Mouse (Mus musculus): ENCODE results near the gene Mbd3. TPM values are rescaled to one million over a fixed set of nuclear protein-coding genes. Genes with fewer than 3 reads are reported as not detected.
"Not testable (repeated sequence)": the region's sequence is repeated elsewhere in the genome, so short reads cannot be mapped to it uniquely, and the experiment has no call there.

The Mbd3 gene
- polyA plus RNA-seq, 1 experiment: 135 TPM

DNA sequence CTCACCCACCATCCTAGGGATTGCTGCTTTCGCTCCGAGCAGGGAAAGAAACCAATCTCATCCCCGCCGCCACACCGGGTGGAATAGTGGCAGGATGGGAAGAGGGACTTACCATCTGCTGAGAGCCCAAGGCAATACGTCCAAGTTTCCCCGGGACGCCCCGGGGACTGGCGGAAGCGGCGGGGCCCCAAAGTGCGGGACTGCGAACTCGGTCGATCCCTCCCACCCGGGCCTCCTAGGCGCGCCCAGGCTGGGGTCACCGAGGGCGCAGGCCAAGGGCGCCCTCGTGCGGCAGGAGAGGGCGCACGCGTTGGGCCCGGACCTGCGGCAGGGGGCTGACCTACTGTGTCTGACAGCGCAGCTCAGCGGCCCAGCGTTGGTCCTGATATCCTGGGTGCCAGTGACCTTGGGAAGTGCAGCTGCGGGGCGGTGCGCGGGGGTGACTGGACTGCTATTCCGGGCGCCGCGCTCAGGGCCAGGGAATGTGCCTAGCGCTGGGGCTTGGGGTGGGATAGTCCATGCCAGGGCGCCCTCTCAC is 51.0 kb downstream of the Mbd3 start, which contains the start of gene Adamtsl5:
Adamtsl5 (minus strand) TSS at position 169 of the 538 bp plus-strand sequence.
- H3K27me3 ChIP-seq (ENCODE audit: control insufficient read depth, insufficient read depth, low read length): no peaks in the 10 kb centered on the region
- TF ChIP-seq POLR2A (IDR thresholded peaks at IDR 0.05; ENCODE audit: control insufficient read depth, low read depth, low read length) (no peak), CTCF (IDR thresholded peaks at IDR 0.05; ENCODE audit: control insufficient read depth, insufficient read depth, insufficient replicate concordance, low read depth, low read length) (peak; percentile 55)
- H3K4me3 ChIP-seq (ENCODE audit: control insufficient read depth, low read depth, low read length): peak within 1 kb of the TSS; percentile 26
- H3K36me3 ChIP-seq (ENCODE audit: control insufficient read depth, insufficient read depth, low read length): no peaks in the 10 kb centered on the region
- no peak within 1 kb of the TSS for H3K27ac ChIP-seq (ENCODE audit: control insufficient read depth, insufficient read depth, low read depth, low read length)
- peaks cover 28% of the 10 kb centered on the region for H3K4me1 ChIP-seq (ENCODE audit: control insufficient read depth, insufficient read depth, low read length)

DNA sequence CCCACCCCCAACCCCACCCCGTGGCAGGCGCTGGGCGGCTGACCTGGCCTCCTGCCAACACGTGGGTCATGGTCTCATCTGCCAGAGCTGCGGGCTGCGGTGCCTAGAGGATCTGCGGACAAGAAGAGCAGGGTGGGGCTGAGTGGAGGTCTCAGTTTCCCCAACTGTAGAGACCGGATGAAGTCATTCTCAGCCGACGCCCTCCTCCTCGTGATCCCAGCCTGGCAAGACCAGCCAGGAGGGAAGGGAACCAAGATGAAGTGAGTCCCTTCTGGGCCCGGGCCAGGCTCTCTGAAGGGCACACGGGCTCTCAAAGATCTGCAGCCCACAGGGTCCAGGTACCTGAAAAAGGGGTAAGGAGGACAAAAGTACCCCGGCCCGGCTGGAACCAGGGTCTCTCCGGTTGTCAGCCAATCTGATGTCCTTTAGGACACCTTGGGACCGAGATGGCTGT is 51.8 kb downstream of the Mbd3 start:
- no peaks in the 10 kb centered on the region for H3K36me3 ChIP-seq (ENCODE audit: control insufficient read depth, insufficient read depth, low read length)
- TF ChIP-seq CTCF (IDR thresholded peaks at IDR 0.05; ENCODE audit: control insufficient read depth, insufficient read depth, insufficient replicate concordance, low read depth, low read length) (no peak), POLR2A (IDR thresholded peaks at IDR 0.05; ENCODE audit: control insufficient read depth, low read depth, low read length) (no peak)
- peak overlapping the region; percentile 26 for H3K4me3 ChIP-seq (ENCODE audit: control insufficient read depth, low read depth, low read length)
- peaks cover 34% of the 10 kb centered on the region for H3K4me1 ChIP-seq (ENCODE audit: control insufficient read depth, insufficient read depth, low read length)
- H3K27me3 ChIP-seq (ENCODE audit: control insufficient read depth, insufficient read depth, low read length): no peaks in the 10 kb centered on the region
- H3K27ac ChIP-seq (ENCODE audit: control insufficient read depth, insufficient read depth, low read depth, low read length): no peak overlapping the region

DNA sequence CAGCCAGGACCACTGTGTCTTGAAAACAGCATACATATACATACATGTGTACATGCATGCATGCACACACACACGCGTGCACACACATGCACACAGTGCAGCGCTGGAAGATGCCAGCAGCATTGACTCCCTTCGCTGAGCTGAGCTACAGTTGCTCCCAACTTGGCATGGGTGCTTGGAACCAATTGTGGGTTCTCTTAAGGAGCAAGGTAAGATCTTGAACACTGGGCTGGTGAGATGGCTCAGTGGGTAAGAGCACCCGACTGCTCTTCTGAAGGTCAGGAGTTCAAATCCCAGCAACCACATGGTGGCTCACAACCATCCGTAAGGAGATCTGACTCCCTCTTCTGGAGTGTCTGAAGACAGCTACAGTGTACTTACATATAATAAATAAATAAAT is 53.4 kb downstream of the Mbd3 start:
- not testable (repeated sequence) for H3K36me3 ChIP-seq (ENCODE audit: control insufficient read depth, insufficient read depth, low read length); H3K27me3 ChIP-seq (ENCODE audit: control insufficient read depth, insufficient read depth, low read length); H3K4me3 ChIP-seq (ENCODE audit: control insufficient read depth, low read depth, low read length); H3K27ac ChIP-seq (ENCODE audit: control insufficient read depth, insufficient read depth, low read depth, low read length)
- peaks cover 46% of the 10 kb centered on the region for H3K4me1 ChIP-seq (ENCODE audit: control insufficient read depth, insufficient read depth, low read length)

DNA sequence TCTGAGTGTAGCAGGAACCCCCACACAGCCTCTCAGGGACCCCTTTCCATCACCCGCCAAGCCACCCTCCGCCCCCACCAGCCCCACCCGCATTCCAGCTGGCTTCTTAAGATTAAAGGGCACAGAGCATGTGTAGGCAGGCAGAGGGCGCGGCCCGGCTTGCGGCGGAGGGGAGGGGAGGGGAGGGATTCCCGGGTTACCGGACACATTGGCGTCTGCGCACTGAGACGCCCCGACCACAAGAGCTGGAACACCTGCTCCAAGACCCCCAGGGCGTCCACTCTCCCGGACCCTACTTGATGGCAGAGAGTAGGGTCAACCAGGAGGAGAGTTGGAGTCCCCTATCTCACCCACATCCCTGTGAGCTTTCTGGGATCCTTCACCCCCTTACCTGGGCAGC is 54.2 kb downstream of the Mbd3 start:
- Histone ChIP-seq H3K4me3 (ENCODE audit: control insufficient read depth, low read depth, low read length) (no peak overlapping the region), H3K27ac (ENCODE audit: control insufficient read depth, insufficient read depth, low read depth, low read length) (no peak overlapping the region), H3K36me3 (ENCODE audit: control insufficient read depth, insufficient read depth, low read length) (no peaks in the 10 kb centered on the region), H3K4me1 (ENCODE audit: control insufficient read depth, insufficient read depth, low read length) (peaks cover 46% of the 10 kb centered on the region), H3K27me3 (ENCODE audit: control insufficient read depth, insufficient read depth, low read length) (no peaks in the 10 kb centered on the region)
- TF ChIP-seq POLR2A (IDR thresholded peaks at IDR 0.05; ENCODE audit: control insufficient read depth, low read depth, low read length): no peak
- no peak for TF ChIP-seq CTCF (IDR thresholded peaks at IDR 0.05; ENCODE audit: control insufficient read depth, insufficient read depth, insufficient replicate concordance, low read depth, low read length)

DNA sequence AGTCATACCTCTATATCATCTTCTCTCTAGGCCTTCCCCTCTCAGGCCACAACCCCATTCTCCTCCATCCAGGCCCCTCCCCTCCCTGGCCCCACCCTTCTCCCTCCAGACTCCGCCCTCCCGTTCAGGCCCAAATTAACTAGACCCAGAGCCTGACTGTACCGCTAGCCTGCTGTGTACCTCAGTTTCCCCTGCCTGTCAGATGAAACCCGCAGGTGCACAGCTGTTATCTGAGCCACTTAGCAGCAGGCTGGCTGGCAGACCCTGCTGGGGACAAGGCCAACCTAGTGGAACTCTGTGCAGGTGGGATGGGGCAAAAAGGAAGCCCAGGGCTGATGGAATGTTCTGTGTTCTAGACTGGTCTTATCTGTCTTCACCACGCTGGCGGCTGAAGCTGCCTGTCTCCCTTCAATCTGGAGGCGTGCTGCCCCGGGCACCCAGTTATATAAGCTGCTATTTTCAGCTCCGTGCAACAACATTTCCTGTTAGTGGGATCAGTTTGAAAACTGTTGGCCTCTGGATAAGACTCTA is 55.2 kb downstream of the Mbd3 start:
- H3K27ac ChIP-seq (ENCODE audit: control insufficient read depth, insufficient read depth, low read depth, low read length): no peak overlapping the region
- H3K27me3 ChIP-seq (ENCODE audit: control insufficient read depth, insufficient read depth, low read length): no peaks in the 10 kb centered on the region
- no peak for TF ChIP-seq POLR2A (IDR thresholded peaks at IDR 0.05; ENCODE audit: control insufficient read depth, low read depth, low read length)
- TF ChIP-seq CTCF (IDR thresholded peaks at IDR 0.05; ENCODE audit: control insufficient read depth, insufficient read depth, insufficient replicate concordance, low read depth, low read length): no peak
- no peak overlapping the region for H3K4me3 ChIP-seq (ENCODE audit: control insufficient read depth, low read depth, low read length)
- H3K36me3 ChIP-seq (ENCODE audit: control insufficient read depth, insufficient read depth, low read length): no peaks in the 10 kb centered on the region
- peaks cover 46% of the 10 kb centered on the region for H3K4me1 ChIP-seq (ENCODE audit: control insufficient read depth, insufficient read depth, low read length)

DNA sequence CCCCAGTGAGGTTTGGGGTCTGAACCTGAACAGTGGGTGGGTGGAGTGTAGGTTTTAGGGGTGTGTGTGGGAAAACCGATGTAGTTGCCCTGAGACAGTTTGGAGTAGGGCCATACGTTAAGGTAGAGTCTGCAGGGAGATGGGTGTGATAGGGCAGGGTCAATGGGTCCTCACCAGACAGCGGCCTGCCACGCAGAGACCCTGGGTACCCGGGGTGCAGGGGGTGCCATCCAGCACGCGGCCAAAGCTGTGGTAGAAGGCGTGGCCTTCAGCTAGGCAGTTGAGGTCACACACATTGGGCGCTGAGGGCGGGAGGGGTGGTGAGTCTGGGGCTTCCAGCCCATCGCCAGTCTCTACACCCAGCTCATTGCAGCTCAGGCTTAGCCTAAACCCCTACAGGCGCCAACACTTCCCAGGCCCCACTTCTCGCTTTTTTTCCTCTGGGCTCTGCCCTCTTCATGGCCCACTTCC is 55.9 kb downstream of the Mbd3 start:
- H3K4me1 ChIP-seq (ENCODE audit: control insufficient read depth, insufficient read depth, low read length): peaks cover 42% of the 10 kb centered on the region
- H3K27me3 ChIP-seq (ENCODE audit: control insufficient read depth, insufficient read depth, low read length): no peaks in the 10 kb centered on the region
- no peak overlapping the region for H3K27ac ChIP-seq (ENCODE audit: control insufficient read depth, insufficient read depth, low read depth, low read length)

DNA sequence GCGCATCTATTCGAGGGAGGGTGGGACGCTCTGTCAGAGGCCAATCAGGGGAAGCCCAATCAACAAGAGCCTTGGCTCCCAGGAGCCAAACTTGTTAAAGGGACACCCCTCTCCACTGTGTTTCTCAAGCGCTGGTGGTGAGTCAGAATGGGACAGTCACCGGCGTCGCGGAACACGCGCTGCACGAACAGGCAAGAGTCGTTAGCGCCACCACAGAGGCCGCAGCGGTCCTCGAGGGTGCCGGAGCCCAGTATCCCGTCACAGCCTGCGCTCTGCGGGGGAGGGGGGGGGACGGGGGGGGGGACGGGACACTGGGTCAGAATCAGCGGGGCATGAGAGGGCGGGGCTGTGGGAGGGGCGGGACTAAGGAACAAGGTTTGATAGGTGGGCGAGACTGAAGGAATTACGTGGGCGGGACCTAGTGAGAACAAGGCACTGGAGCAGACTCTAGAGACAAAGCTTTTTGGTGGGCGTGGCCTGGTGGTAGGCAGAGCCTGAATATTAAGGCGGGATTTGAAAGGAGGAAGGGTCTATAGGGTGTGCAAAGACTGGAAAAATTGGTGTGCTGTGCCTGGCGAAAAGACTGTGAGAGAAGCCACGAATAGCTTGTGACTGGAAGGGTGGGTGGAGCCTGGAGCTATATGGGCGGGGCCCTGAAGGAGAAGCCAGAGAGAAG is 56.5 kb downstream of the Mbd3 start:
- TF ChIP-seq POLR2A (IDR thresholded peaks at IDR 0.05; ENCODE audit: control insufficient read depth, low read depth, low read length) (no peak), CTCF (IDR thresholded peaks at IDR 0.05; ENCODE audit: control insufficient read depth, insufficient read depth, insufficient replicate concordance, low read depth, low read length) (no peak)
- no peaks in the 10 kb centered on the region for H3K27me3 ChIP-seq (ENCODE audit: control insufficient read depth, insufficient read depth, low read length)
- H3K4me3 ChIP-seq (ENCODE audit: control insufficient read depth, low read depth, low read length): peak overlapping the region; percentile 67
- H3K36me3 ChIP-seq (ENCODE audit: control insufficient read depth, insufficient read depth, low read length): no peaks in the 10 kb centered on the region
- H3K27ac ChIP-seq (ENCODE audit: control insufficient read depth, insufficient read depth, low read depth, low read length): no peak overlapping the region
- H3K4me1 ChIP-seq (ENCODE audit: control insufficient read depth, insufficient read depth, low read length): peaks cover 36% of the 10 kb centered on the region

More for the DNA sequence above, 55.9 kb downstream of the Mbd3 start:
- peak overlapping the region; percentile 46 for H3K4me3 ChIP-seq (ENCODE audit: control insufficient read depth, low read depth, low read length)
- no peak for TF ChIP-seq POLR2A (IDR thresholded peaks at IDR 0.05; ENCODE audit: control insufficient read depth, low read depth, low read length)
- no peak for TF ChIP-seq CTCF (IDR thresholded peaks at IDR 0.05; ENCODE audit: control insufficient read depth, insufficient read depth, insufficient replicate concordance, low read depth, low read length)
- H3K36me3 ChIP-seq (ENCODE audit: control insufficient read depth, insufficient read depth, low read length): no peaks in the 10 kb centered on the region

Other genes starting within 250 kb of the Mbd3 start
- gene Cirbp, start 233.6 kb downstream of the Mbd3 start, polyA plus RNA-seq (2012; rRNA removed): 105 and 127 TPM in 2 replicates
- gene 1600002K03Rik, start 226.6 kb downstream of the Mbd3 start, polyA plus RNA-seq (2012; rRNA removed): 7.4 and 7.9 TPM in 2 replicates
- gene Efna2, start 220.1 kb downstream of the Mbd3 start, polyA plus RNA-seq (2012; rRNA removed): 1.1 and 1.4 TPM in 2 replicates
- gene Mum1, start 173.1 kb downstream of the Mbd3 start, polyA plus RNA-seq (2012; rRNA removed): 282 and 295 TPM in 2 replicates
- 105 and 132 TPM in 2 replicates for gene Ndufs7, start 150.4 kb downstream of the Mbd3 start, polyA plus RNA-seq (2012; rRNA removed)
- gene Gamt, start 138.5 kb downstream of the Mbd3 start, polyA plus RNA-seq (2012; rRNA removed): 38.5 and 39.6 TPM in 2 replicates
- gene Dazap1, start 138.1 kb downstream of the Mbd3 start, polyA plus RNA-seq (2012; rRNA removed): 97.5 and 114 TPM in 2 replicates
- gene Rps15, start 107.1 kb downstream of the Mbd3 start, polyA plus RNA-seq (2012; rRNA removed): 672 and 893 TPM in 2 replicates
- 1.4 and 1.8 TPM in 2 replicates for gene Apc2, start 103.6 kb downstream of the Mbd3 start, polyA plus RNA-seq (2012; rRNA removed)
- 11.3 and 13.1 TPM in 2 replicates for gene 2310011J03Rik, start 79.0 kb downstream of the Mbd3 start, polyA plus RNA-seq (2012; rRNA removed)
- gene Pcsk4, start 70.1 kb downstream of the Mbd3 start, polyA plus RNA-seq (2012; rRNA removed): 324 and 326 TPM in 2 replicates
- 698 and 732 TPM in 2 replicates for gene Reep6, start 69.6 kb downstream of the Mbd3 start, polyA plus RNA-seq (2012; rRNA removed)
- 3.3 and 4.1 TPM in 2 replicates for gene Adamtsl5, start 51.1 kb downstream of the Mbd3 start, polyA plus RNA-seq (2012; rRNA removed)
- 1.3 and 1.7 TPM in 2 replicates for gene Plk5, start 43.1 kb downstream of the Mbd3 start, polyA plus RNA-seq (2012; rRNA removed)
- 596 and 686 TPM in 2 replicates for gene Mex3d, start 11.9 kb downstream of the Mbd3 start, polyA plus RNA-seq (2012; rRNA removed)
- 446 and 549 TPM in 2 replicates for gene Uqcr11, start 7.3 kb upstream of the Mbd3 start, polyA plus RNA-seq (2012; rRNA removed)
- gene Tcf3, start 34.1 kb upstream of the Mbd3 start, polyA plus RNA-seq (2012; rRNA removed): 13.4 and 14.9 TPM in 2 replicates
- 0.43 and 0.52 TPM in 2 replicates for gene Onecut3, start 95.3 kb upstream of the Mbd3 start, polyA plus RNA-seq (2012; rRNA removed)
- 1,123 and 1,230 TPM in 2 replicates for gene Atp8b3, start 139.6 kb upstream of the Mbd3 start, polyA plus RNA-seq (2012; rRNA removed)
- 201 and 214 TPM in 2 replicates for gene Rexo1, start 162.0 kb upstream of the Mbd3 start, polyA plus RNA-seq (2012; rRNA removed)
- 7.5 and 7.7 TPM in 2 replicates for gene Klf16, start 177.8 kb upstream of the Mbd3 start, polyA plus RNA-seq (2012; rRNA removed)
- 246 and 291 TPM in 2 replicates for gene Abhd17a, start 190.8 kb upstream of the Mbd3 start, polyA plus RNA-seq (2012; rRNA removed)
- 58.8 and 61.6 TPM in 2 replicates for gene Scamp4, start 203.3 kb upstream of the Mbd3 start, polyA plus RNA-seq (2012; rRNA removed)
- 46.6 and 56.1 TPM in 2 replicates for gene Adat3, start 203.3 kb upstream of the Mbd3 start, polyA plus RNA-seq (2012; rRNA removed)
- 1.9 and 2.1 TPM in 2 replicates for gene Gm49322, start 206.5 kb upstream of the Mbd3 start, polyA plus RNA-seq (2012; rRNA removed)
- 1,079 and 1,184 TPM in 2 replicates for gene Csnk1g2, start 223.3 kb upstream of the Mbd3 start, polyA plus RNA-seq (2012; rRNA removed)